ENCODE assay signal across 8 mouse cellular contexts in the genomic region with DNA sequence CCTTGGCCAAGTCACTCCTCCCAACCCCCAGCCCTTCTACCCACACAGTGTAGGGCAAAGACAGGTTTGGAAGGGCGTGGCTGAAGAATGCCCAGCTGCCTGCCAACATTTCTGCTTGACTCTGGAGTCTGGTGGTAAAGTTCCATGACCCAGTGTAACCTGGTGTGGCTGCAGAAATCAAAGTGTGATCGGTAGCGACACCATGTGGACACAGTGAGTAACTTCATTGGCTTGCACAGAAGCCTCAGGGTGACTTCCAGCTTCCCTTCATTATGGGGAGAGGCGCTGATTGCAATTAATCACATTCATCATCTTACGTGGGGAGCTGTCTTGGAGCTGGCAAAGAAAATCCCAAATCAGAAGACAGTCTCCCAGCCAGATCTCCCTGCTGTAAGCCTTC. TPM values are rescaled to one million over a fixed set of nuclear protein-coding genes. Genes with fewer than 3 reads are reported as not detected.
DNase-seq lines count a peak whose midpoint lies in the region; ATAC-seq and TF ChIP-seq lines count a peak whose summit lies in the region.

No protein-coding gene starts in this region.

- H3K4me2 ChIP-seq in embryonic facial prominence, embryonic 13.5 days = no peak overlapping the region
- H3K4me2 ChIP-seq in myocyte (ENCODE audit: low read depth) = peak overlapping the region; percentile 16

- no peaks in the 10 kb centered on the region for H3K27me3 ChIP-seq in embryonic facial prominence, embryonic 13.5 days
- H3K27me3 ChIP-seq in heart, adult 2 months (ENCODE audit: control insufficient read depth, insufficient read depth, low read length) = no peaks in the 10 kb centered on the region
- H3K27me3 ChIP-seq in myocyte (ENCODE audit: control insufficient read depth, insufficient read depth, insufficient read length) = no peaks in the 10 kb centered on the region

- intact Hi-C loops in heart, adult 2 months (cut with DNase I) = loop anchor here (1.0 to 5.0 kb wide), 4 partner anchors 17 to 152 kb away; no protein-coding TSS in a partner anchor

- H3K9ac ChIP-seq in embryonic facial prominence, embryonic 13.5 days = no peak overlapping the region
- H3K9ac ChIP-seq in heart, adult 2 months (ENCODE audit: low read depth, low read length) = no peak overlapping the region

- no peaks in the 10 kb centered on the region for H3K79me2 ChIP-seq in heart, adult 2 months (replicated peaks; ENCODE audit: control insufficient read depth, insufficient read depth, low read length)
- no peaks in the 10 kb centered on the region for H3K79me2 ChIP-seq in myocyte (ENCODE audit: control insufficient read depth, insufficient read depth)

- TF ChIP-seq CTCF in heart, adult 2 months (IDR thresholded peaks at IDR 0.05) = no peak; the same call in 1 of the 2 replicates

- H3ac ChIP-seq in myocyte (ENCODE audit: control insufficient read depth, insufficient read length) = no peak overlapping the region

- peaks cover 2% of the 10 kb centered on the region; the same call in 1 of the 2 replicates for H3K9me3 ChIP-seq in embryonic facial prominence, embryonic 13.5 days

- DNase-seq in 416B (ENCODE audit: low read depth) (peak; percentile 88), liver (peak; percentile 60)
- DNase-seq in adrenal gland, postnatal 14 days = peak; percentile 88
- DNase-seq in heart, adult 2 months = peak; percentile 84 to 85
- DNase-seq in kidney, adult 8-10 months = peak; percentile 89 to 93
- DNase-seq in spleen, postnatal 36 days (ENCODE audit: low spot score in 2 of 2) = peak; percentile 59 to 62

- H3K4me1 ChIP-seq in embryonic facial prominence, embryonic 13.5 days = peaks cover 6% of the 10 kb centered on the region
- H3K4me1 ChIP-seq in heart, adult 2 months (ENCODE audit: control insufficient read depth, insufficient read depth, low read length) = peaks cover 11% of the 10 kb centered on the region

- 0 out of 2 replicates have a peak, but pooled peaks have one; percentile 17 for TF ChIP-seq POLR2A in heart, adult 2 months (IDR thresholded peaks at IDR 0.05; ENCODE audit: insufficient read depth, low read depth, low read length)
- TF ChIP-seq POLR2A in myocyte (IDR thresholded peaks at IDR 0.05; ENCODE audit: insufficient read length, low read depth) = no peak

- no peak overlapping the region for H3K27ac ChIP-seq in embryonic facial prominence, embryonic 13.5 days
- peak overlapping the region; percentile 71; the same call in 1 of the 2 replicates for H3K27ac ChIP-seq in heart, adult 2 months

- TF ChIP-seq EP300 in heart, adult 2 months (IDR thresholded peaks at IDR 0.05; ENCODE audit: insufficient read depth, low read depth, low read length) = peak; percentile 100

- WGBS in embryonic facial prominence, embryonic 13.5 days = 5% methylated on average over 5 of the region's 5 CpGs
- 4% methylated on average over 5 of the region's 5 CpGs for WGBS in heart, adult 2 months

- no peaks in the 10 kb centered on the region for H3K36me3 ChIP-seq in embryonic facial prominence, embryonic 13.5 days
- H3K36me3 ChIP-seq in heart, adult 2 months (ENCODE audit: control insufficient read depth, insufficient read depth, low read length) = no peaks in the 10 kb centered on the region
- no peaks in the 10 kb centered on the region for H3K36me3 ChIP-seq in myocyte (ENCODE audit: control insufficient read depth, insufficient read depth)

- H3K4me3 ChIP-seq in embryonic facial prominence, embryonic 13.5 days = no peak overlapping the region
- H3K4me3 ChIP-seq in heart, adult 2 months = no peak overlapping the region
- no peak overlapping the region for H3K4me3 ChIP-seq in myocyte

- peak; percentile 72; the same call in 1 of the 2 replicates for ATAC-seq in embryonic facial prominence, embryonic 13.5 days (ENCODE audit: insufficient number of reproducible peaks, insufficient read depth, low FRiP score, low TSS enrichment, low read depth)

TF ChIP-seq in myocyte, 11 proteins besides CTCF, POLR2A, EP300 and RAD21:
- TF ChIP-seq TCF3 (IDR thresholded peaks at IDR 0.05; ENCODE audit: insufficient read length, low read depth) (no peak), E2F4 (IDR thresholded peaks at IDR 0.05; ENCODE audit: insufficient read depth) (no peak), REST (IDR thresholded peaks at IDR 0.05; ENCODE audit: insufficient read depth, insufficient read length) (no peak), POLR2AphosphoS2 (IDR thresholded peaks at IDR 0.05; ENCODE audit: insufficient read length, low read depth) (peak; percentile 33), MYOD1 (IDR thresholded peaks at IDR 0.05; ENCODE audit: control insufficient read depth in 1 of 3, insufficient read length in 2 of 3, low read depth in 2 of 3) (peak in 1 of 3 experiments; percentile 70), MAX (IDR thresholded peaks at IDR 0.05; ENCODE audit: low read depth) (no peak), MYOG (IDR thresholded peaks at IDR 0.05; ENCODE audit: control insufficient read depth in 1 of 3, insufficient read depth in 1 of 3, insufficient read length in 2 of 3, low read depth in 2 of 3) (peak in 2 of 3 experiments; percentile 14 to 74), USF1 (IDR thresholded peaks at IDR 0.05; ENCODE audit: low read depth) (no peak), CEBPB (IDR thresholded peaks at IDR 0.05; ENCODE audit: insufficient read depth, poor library complexity, severe bottlenecking) (no peak)

RNA-seq across cellular contexts. Expression of a gene that starts 23.0 kb away (rescaled TPM):
- total RNA-seq in adrenal gland, postnatal 14 days (2021) = 26.2 and 29.1 TPM in 2 replicates
- polyA plus RNA-seq in embryonic facial prominence, embryonic 13.5 days (2015; fragmentation: Nextera tagmentation; extraction: Ambion mirVana) = 24.3 TPM in 2 replicates
- 10 to 100 TPM; 43.8 to 45.1 TPM for total RNA-seq in heart, adult 2 months (2021)
- 34.1 and 39.6 TPM in 2 replicates for polyA plus RNA-seq in heart, adult 2 months (2012; rRNA removed)
- polyA plus RNA-seq in myocyte (2012; fragmentation: generic; extraction: Trizol) = 14.7 TPM

RNA-seq across cellular contexts. Expression of a gene that starts 39.2 kb away (rescaled TPM):
- 48.4 and 53.8 TPM in 2 replicates for total RNA-seq in adrenal gland, postnatal 14 days (2021)
- 36.5 and 37.7 TPM in 2 replicates for polyA plus RNA-seq in embryonic facial prominence, embryonic 13.5 days (2015; fragmentation: Nextera tagmentation; extraction: Ambion mirVana)
- total RNA-seq in heart, adult 2 months (2021) = 10 to 100 TPM; 32.6 to 36.9 TPM
- 15.6 and 20.1 TPM in 2 replicates for polyA plus RNA-seq in heart, adult 2 months (2012; rRNA removed)
- 59.1 TPM for polyA plus RNA-seq in myocyte (2012; fragmentation: generic; extraction: Trizol)
